Mouse (Mus musculus) heart, adult 2 months (tissue): ENCODE measurements around the gene Olfr279. TPM values are rescaled to one million over a fixed set of nuclear protein-coding genes. Genes with fewer than 3 reads are reported as not detected.

Experiments
- DNase-seq, 2 experiments: peaks; one replicate each; pipeline ENCODE4 v3.0.0; 2021
- H3K27ac ChIP-seq: fragments of 200-600 bp; 2 replicates; pipeline ENCODE4 v1.8.1; 2022
- H3K27me3 ChIP-seq: fragments of 200-500 bp; 2 replicates; pipeline ENCODE4 v1.6.1; 2012; ENCODE audit warnings: mild to moderate bottlenecking, low read length, inconsistent platforms, mixed read lengths; ENCODE audit not compliant: control insufficient read depth, insufficient read depth
- H3K36me3 ChIP-seq: fragments of 200-500 bp; 2 replicates; pipeline ENCODE4 v1.6.1; 2012; ENCODE audit warnings: low read length, inconsistent platforms; ENCODE audit not compliant: control insufficient read depth, insufficient read depth
- H3K4me1 ChIP-seq: fragments of 200-500 bp; 2 replicates; pipeline ENCODE4 v1.6.1; 2011; ENCODE audit warnings: low read length; ENCODE audit not compliant: control insufficient read depth, insufficient read depth
- H3K4me3 ChIP-seq: fragments of 200-600 bp; 2 replicates; pipeline ENCODE4 v1.8.1; 2022
- H3K79me2 ChIP-seq: fragments of 200-500 bp; replicated peaks from 2 replicates; pipeline ENCODE4 v1.6.1; 2012; ENCODE audit warnings: mild to moderate bottlenecking, inconsistent platforms, low read length, moderate library complexity, mixed read lengths; ENCODE audit not compliant: control insufficient read depth, insufficient read depth
- H3K9ac ChIP-seq: fragments of 200-500 bp; 2 replicates; pipeline ENCODE4 v1.6.1; 2012; ENCODE audit warnings: low read depth, mild to moderate bottlenecking, control low read depth, inconsistent platforms, low read length, mixed read lengths
- CTCF ChIP-seq: fragments of 200-600 bp; IDR thresholded peaks from 2 replicates; pipeline ENCODE4 v1.8.1; 2022; ENCODE audit warnings: antibody characterized with exemption, mild to moderate bottlenecking, moderate library complexity
- EP300 ChIP-seq: fragments of 200-500 bp; IDR thresholded peaks from 2 replicates; pipeline ENCODE4 v1.6.1; 2011; ENCODE audit warnings: low read depth, low read length, control low read depth; ENCODE audit not compliant: insufficient read depth
- POLR2A ChIP-seq: fragments of 200-500 bp; IDR thresholded peaks from 2 replicates; pipeline ENCODE4 v1.6.1; 2011; ENCODE audit warnings: mild to moderate bottlenecking, low read depth, low read length, control low read depth; ENCODE audit not compliant: insufficient read depth
- WGBS: fragments of 180-500 bp; shearing (Covaris S2); methylation state at CpG from one replicate; pipeline ENCODE4 v1.1.7; 2018; 5-methylcytosine and 5-hydroxymethylcytosine counted together
- intact Hi-C: fragments of 180-260 bp; cut with DNase I; formaldehyde crosslinking; loops from one replicate; pipeline ENCODE4 v1.15.1; 2025
- polyA plus RNA-seq: library from polyadenylated mRNA; depleted of rRNA; stranded (reverse); fragments of >200 nt; gene quantifications from 2 replicates; pipeline ENCODE4 v1.2.3, GENCODE M21; 2012
- total RNA-seq, 2 experiments: library from RNA; stranded (reverse); gene quantifications; 2 replicates each; pipeline ENCODE4 v1.2.3; 2021

Gene Olfr279
- total and polyA plus RNA-seq, 3 experiments, result not detected

GRCm38 (mm10) chr15:98526057-98526456, 33.9 kb downstream of the Olfr279 start:
- Histone ChIP-seq H3K4me1 (no peaks in the 10 kb centered on the region; the same call in 1 of the 2 replicates), H3K27me3 (no peaks in the 10 kb centered on the region), H3K36me3 (peaks cover 37% of the 10 kb centered on the region), H3K9ac (no peak overlapping the region), H3K27ac (no peak overlapping the region), H3K79me2 (0 out of 2 replicates have a peak, but pooled peaks cover 2% of the 10 kb centered on the region), H3K4me3 (no peak overlapping the region)
- no peak for TF ChIP-seq POLR2A
- TF ChIP-seq EP300, result no peak
- no peak for TF ChIP-seq CTCF
- intact Hi-C loops, result no loop called here
- 57% methylated on average over 5 of the region's 5 CpGs for WGBS
- DNase-seq, result no peak

- Histone ChIP-seq H3K9ac (no peak overlapping the region), H3K27me3 (no peaks in the 10 kb centered on the region), H3K79me2 (peaks cover 2% of the 10 kb centered on the region; the same call in 1 of the 2 replicates), H3K4me3 (no peak overlapping the region), H3K4me1 (peaks cover under 1% of the 10 kb centered on the region), H3K36me3 (peaks cover 37% of the 10 kb centered on the region), H3K27ac (no peak overlapping the region)
- no peak for DNase-seq
- TF ChIP-seq EP300 (no peak), CTCF (no peak), POLR2A (no peak)
- WGBS, result 96% methylated on average over 5 of the region's 5 CpGs
- intact Hi-C loops, result no loop called here
Measured at GRCm38 (mm10) chr15:98527056-98527771, 35.0 kb downstream of the Olfr279 start.

- H3K36me3 ChIP-seq, result peaks cover 40% of the 10 kb centered on the region
- no peak overlapping the region for H3K9ac ChIP-seq
- H3K4me3 ChIP-seq, result no peak overlapping the region
- TF ChIP-seq CTCF (no peak), EP300 (no peak), POLR2A (no peak)
- H3K4me1 ChIP-seq, result peaks cover 3% of the 10 kb centered on the region
- 51% methylated on average over 5 of the region's 5 CpGs for whole genome bisulfite sequencing
- intact Hi-C loops, result no loop called here
- no peak overlapping the region for H3K27ac ChIP-seq
- peaks cover 2% of the 10 kb centered on the region; the same call in 1 of the 2 replicates for H3K79me2 ChIP-seq
- DNase-seq, result no peak
- no peaks in the 10 kb centered on the region for H3K27me3 ChIP-seq
Measured at GRCm38 (mm10) chr15:98528066-98528563, 35.9 kb downstream of the Olfr279 start.

GRCm38 (mm10) chr15:98532281-98532680, 40.1 kb downstream of the Olfr279 start:
- WGBS, result 22% methylated on average over 5 of the region's 5 CpGs
- intact Hi-C loops, result no loop called here
- peak overlapping the region; percentile 29; the same call in 1 of the 2 replicates for H3K27ac ChIP-seq

GRCm38 (mm10) chr15:98533035-98533531, 40.9 kb downstream of the Olfr279 start:
- peaks cover 9% of the 10 kb centered on the region for H3K36me3 ChIP-seq
- H3K4me1 ChIP-seq, result peaks cover 3% of the 10 kb centered on the region
- peaks cover 2% of the 10 kb centered on the region; the same call in 1 of the 2 replicates for H3K79me2 ChIP-seq
- peak overlapping the region; percentile 94 for H3K27ac ChIP-seq
- under 1% methylated on average over 18 of the region's 18 CpGs for WGBS
- H3K27me3 ChIP-seq, result no peaks in the 10 kb centered on the region
- H3K9ac ChIP-seq, result peak overlapping the region; percentile 31
- TF ChIP-seq CTCF, result no peak
- no peak for TF ChIP-seq EP300
- TF ChIP-seq POLR2A, result no peak
- intact Hi-C loops, result no loop called here
- peak overlapping the region; percentile 96 for H3K4me3 ChIP-seq
- peak in 1 of 2 experiments; percentile 31 for DNase-seq

More at GRCm38 (mm10) chr15:98532281-98532680, 40.1 kb downstream of the Olfr279 start:
- Histone ChIP-seq H3K36me3 (peaks cover 13% of the 10 kb centered on the region), H3K4me3 (peak overlapping the region; percentile 96), H3K9ac (peak overlapping the region; percentile 36), H3K27me3 (no peaks in the 10 kb centered on the region), H3K79me2 (peaks cover 2% of the 10 kb centered on the region; the same call in 1 of the 2 replicates), H3K4me1 (peaks cover 3% of the 10 kb centered on the region)
- TF ChIP-seq EP300, result no peak
- TF ChIP-seq POLR2A, result no peak
- TF ChIP-seq CTCF, result no peak
- DNase-seq, result no peak
